ENCODE assay signal across 8 mouse cellular contexts in genomic region chr7:140821653-140822329, GRCm38 (mm10). TPM values are rescaled to one million over a fixed set of nuclear protein-coding genes. Genes with fewer than 3 reads are reported as not detected.
DNase-seq lines count a peak whose midpoint lies in the region; ATAC-seq and TF ChIP-seq lines count a peak whose summit lies in the region.

Zfp941 (minus strand) TSS chr7:140822178.

- DNase-seq in CD4-positive, CD25-positive, alpha-beta regulatory T cell, adult 2 months (ENCODE audit: low read depth, low spot score): peak; percentile 16
- peak; percentile 91 to 96 for DNase-seq in cerebellum, postnatal 10 days
- DNase-seq in frontal cortex, adult 2 months (ENCODE audit: extremely low spot score in 1 of 2, low spot score in 1 of 2): peak; percentile 61 to 76
- peak; percentile 76 for DNase-seq in kidney, adult 9 months
- peak; percentile 49 for DNase-seq in limb, embryonic 14.5 days (ENCODE audit: low spot score)
- DNase-seq in spleen, postnatal 36 days (ENCODE audit: low spot score in 2 of 2): no peak

- peak within 1 kb of the TSS; percentile 65 for H3K4me2 ChIP-seq in limb, embryonic 14.5 days (replicated peaks; ENCODE audit: low read depth, low read length, severe bottlenecking)

- H3K9ac ChIP-seq in limb, embryonic 14.5 days (ENCODE audit: low read depth, low read length, severe bottlenecking): peak within 1 kb of the TSS; percentile 57

- no peaks in the 10 kb centered on the region for H3K4me1 ChIP-seq in limb, embryonic 14.5 days (ENCODE audit: control insufficient read depth, insufficient read depth, low read length)

- WGBS in limb, embryonic 14.5 days: 2% methylated on average over 21 of the region's 21 CpGs

- no peaks in the 10 kb centered on the region for H3K9me3 ChIP-seq in limb, embryonic 14.5 days (ENCODE audit: control insufficient read depth, low read length)

- no peak within 1 kb of the TSS for H3K27ac ChIP-seq in limb, embryonic 14.5 days (replicated peaks; ENCODE audit: low read depth, low read length)

- no peaks in the 10 kb centered on the region for H3K27me3 ChIP-seq in limb, embryonic 14.5 days (ENCODE audit: control insufficient read depth, insufficient read depth, low read length)

- ATAC-seq in CD4-positive, CD25-positive, alpha-beta regulatory T cell, adult 4 months: no peak
- ATAC-seq in limb, embryonic 14.5 days (ENCODE audit: low FRiP score, low read depth): peak; percentile 78
- ATAC-seq in monocyte, adult 5-6 weeks (replicated peaks; ENCODE audit: insufficient number of reproducible peaks, low FRiP score, low TSS enrichment, poor library complexity, severe bottlenecking): 0 out of 2 replicates have a peak, but pooled peaks have one; percentile 31

- TF ChIP-seq POLR2A in limb, embryonic 14.5 days (IDR thresholded peaks at IDR 0.05; ENCODE audit: borderline replicate concordance, extremely low read depth, insufficient read depth, insufficient read length): no peak

- 0 out of 2 replicates have a peak, but pooled peaks cover 2% of the 10 kb centered on the region for H3K36me3 ChIP-seq in limb, embryonic 14.5 days (ENCODE audit: control insufficient read depth, insufficient read depth, low read length)

- peak within 1 kb of the TSS; percentile 45 for H3K4me3 ChIP-seq in limb, embryonic 14.5 days (replicated peaks; ENCODE audit: low read length)

RNA-seq across cellular contexts. Expression of gene Zfp941, which starts in this region (rescaled TPM):
- under 1 TPM; 0.20 to 0.46 TPM for polyA plus RNA-seq in CD4-positive, CD25-positive, alpha-beta regulatory T cell, adult 4 months (2017; shearing (Covaris generic))
- 18.5 and 22.4 TPM in 2 replicates for polyA plus RNA-seq in frontal cortex, adult 2 months (2012; rRNA removed)
- polyA plus RNA-seq in limb, embryonic 14.5 days (2012; rRNA removed): 0.83 and 0.93 TPM in 2 replicates
- 1.3 and 1.5 TPM in 2 replicates for polyA plus RNA-seq in limb, embryonic 14.5 days (2014; fragmentation: Nextera tagmentation; extraction: Ambion mirVana)
- 0.29 TPM in 1 of 3 replicates, not detected in the others for total RNA-seq in monocyte, adult 5-6 weeks (2017)

Comparison
In these comparisons a context has a peak if more than half of its experiments do, and no peak if none do; other contexts are left out.
1. Peak in ATAC-seq in monocyte, adult 5-6 weeks; RNA of the gene not detected or under 1 TPM.
2. DNase-seq: peak in CD4-positive, CD25-positive, alpha-beta regulatory T cell, adult 2 months (single experiment), cerebellum, postnatal 10 days (2 of 2), frontal cortex, adult 2 months (2 of 2), kidney, adult 9 months (single experiment) and limb, embryonic 14.5 days (single experiment); none in spleen, postnatal 36 days (0 of 2).